Mouse (Mus musculus) hindbrain, postnatal 0 days (tissue): Measurements from ENCODE around the gene Kif1bp. TPM values are rescaled to one million over a fixed set of nuclear protein-coding genes. Genes with fewer than 3 reads are reported as not detected.

Experiments used
- ATAC-seq: fragments of 200-750 bp; cut with Nextera tagmentation; 2 replicates; pipeline ENCODE4 v1.8.0; 2017; ENCODE audit warnings: mild to moderate bottlenecking, moderate TSS enrichment, moderate library complexity
- DNase-seq: peaks from one replicate; pipeline ENCODE4 v3.0.0-alpha.2; 2015; ENCODE audit warnings: low spot score
- H3K27ac ChIP-seq: fragments of 300-500 bp; sonication (generic); 2 replicates; pipeline ENCODE4 v1.5.1; 2014; ENCODE audit warnings: mild to moderate bottlenecking
- H3K27me3 ChIP-seq: fragments of 300-500 bp; sonication (generic); 2 replicates; pipeline ENCODE4 v1.6.1; 2014; ENCODE audit warnings: low read length, mixed read lengths; ENCODE audit not compliant: insufficient read depth
- H3K36me3 ChIP-seq: fragments of 300-500 bp; sonication (generic); 2 replicates; pipeline ENCODE4 v1.6.1; 2014; ENCODE audit warnings: low read length, mixed read lengths; ENCODE audit not compliant: insufficient read depth
- H3K4me1 ChIP-seq: fragments of 300-500 bp; sonication (generic); 2 replicates; pipeline ENCODE4 v1.6.1; 2014; ENCODE audit warnings: antibody characterized with exemption, low read length, mixed read lengths; ENCODE audit not compliant: insufficient read depth
- H3K4me2 ChIP-seq: fragments of 300-500 bp; sonication (generic); 2 replicates; pipeline ENCODE4 v1.6.1; 2014; ENCODE audit warnings: low read depth, mild to moderate bottlenecking, low read length, moderate library complexity, mixed read lengths
- H3K4me3 ChIP-seq: fragments of 300-500 bp; sonication (generic); 2 replicates; pipeline ENCODE4 v1.5.1; 2014; ENCODE audit warnings: low read length
- H3K9ac ChIP-seq: fragments of 300-500 bp; sonication (generic); replicated peaks from 2 replicates; pipeline ENCODE4 v1.6.1; 2014; ENCODE audit warnings: mild to moderate bottlenecking, low read length, moderate library complexity, mixed read lengths
- H3K9me3 ChIP-seq: fragments of 300-500 bp; sonication (generic); 2 replicates; pipeline ENCODE4 v1.6.1; 2016; ENCODE audit warnings: low read length, mixed read lengths
- CTCF ChIP-seq: IDR thresholded peaks from 2 replicates; pipeline ENCODE4 v1.5.1; 2016; ENCODE audit warnings: antibody characterized with exemption, control low read depth, low read depth
- WGBS: fragments of 180-500 bp; shearing (Covaris S2); extraction: QIAGEN DNeasy Blood & Tissue Kit; methylation state at CpG from one replicate; pipeline ENCODE4 v1.1.7; 2014; 5-methylcytosine and 5-hydroxymethylcytosine counted together
- polyA plus RNA-seq: library from polyadenylated mRNA; unstranded; fragments of >200 nt; fragmentation: Nextera tagmentation; extraction: Ambion mirVana; gene quantifications from 2 replicates; pipeline ENCODE4 v1.2.1, GENCODE M21; 2015
- total RNA-seq: library from RNA; depleted of rRNA; stranded (reverse); fragments of >200 nt; gene quantifications from 2 replicates; pipeline ENCODE4 v1.2.3, GENCODE M21; 2014

Kif1bp gene
- total and polyA plus RNA-seq, 2 experiments from 2014 or later, result 69.6 to 78.2 TPM

- H3K4me2 ChIP-seq, result no peak overlapping the region
- H3K27ac ChIP-seq, result no peak overlapping the region
- no peaks in the 10 kb centered on the region for H3K9me3 ChIP-seq
- ATAC-seq (no peak), DNase-seq (no peak)
- no peak for TF ChIP-seq CTCF
- WGBS, result 74% methylated on average over 2 of the region's 2 CpGs
- H3K27me3 ChIP-seq, result no peaks in the 10 kb centered on the region
- no peak overlapping the region for H3K9ac ChIP-seq
- no peak overlapping the region for H3K4me3 ChIP-seq
- no peaks in the 10 kb centered on the region for H3K36me3 ChIP-seq
- H3K4me1 ChIP-seq, result no peaks in the 10 kb centered on the region
Measured at GRCm38 (mm10) chr10:62520911-62521310, 57.3 kb downstream of the Kif1bp start.

- H3K27ac ChIP-seq, result no peak overlapping the region
- no peak overlapping the region for H3K9ac ChIP-seq
- H3K4me1 ChIP-seq, result no peaks in the 10 kb centered on the region
- no peak overlapping the region for H3K4me2 ChIP-seq
- no peaks in the 10 kb centered on the region for H3K9me3 ChIP-seq
- TF ChIP-seq CTCF, result no peak
- H3K36me3 ChIP-seq, result no peaks in the 10 kb centered on the region
- H3K4me3 ChIP-seq, result no peak overlapping the region
- H3K27me3 ChIP-seq, result no peaks in the 10 kb centered on the region
- WGBS, result 82% methylated on average over 6 of the region's 6 CpGs
- DNase-seq, result no peak
- no peak for ATAC-seq
Measured at GRCm38 (mm10) chr10:62517511-62517910, 60.7 kb downstream of the Kif1bp start.

GRCm38 (mm10) chr10:62512855-62513254, 65.4 kb downstream of the Kif1bp start:
- Histone ChIP-seq H3K36me3 (no peaks in the 10 kb centered on the region), H3K4me2 (no peak overlapping the region), H3K27me3 (no peaks in the 10 kb centered on the region), H3K27ac (no peak overlapping the region), H3K4me3 (no peak overlapping the region), H3K4me1 (no peaks in the 10 kb centered on the region), H3K9me3 (no peaks in the 10 kb centered on the region), H3K9ac (no peak overlapping the region)
- WGBS, result 91% methylated on average over 4 of the region's 4 CpGs
- DNase-seq, result no peak
- ATAC-seq, result no peak
- TF ChIP-seq CTCF, result no peak

- TF ChIP-seq CTCF, result no peak
- H3K36me3 ChIP-seq, result no peaks in the 10 kb centered on the region
- no peaks in the 10 kb centered on the region for H3K4me1 ChIP-seq
- ATAC-seq (no peak), DNase-seq (no peak)
- no peak overlapping the region for H3K4me3 ChIP-seq
- no peaks in the 10 kb centered on the region; the same call in 1 of the 2 replicates for H3K27me3 ChIP-seq
- WGBS, result 82% methylated on average over 6 of the region's 6 CpGs
- no peak overlapping the region for H3K9ac ChIP-seq
- no peaks in the 10 kb centered on the region for H3K9me3 ChIP-seq
- H3K4me2 ChIP-seq, result no peak overlapping the region
- H3K27ac ChIP-seq, result no peak overlapping the region
Measured at GRCm38 (mm10) chr10:62511528-62511927, 66.7 kb downstream of the Kif1bp start.

GRCm38 (mm10) chr10:62509032-62509656, 69.1 kb downstream of the Kif1bp start:
- Histone ChIP-seq H3K27me3 (no peaks in the 10 kb centered on the region; the same call in 1 of the 2 replicates), H3K9me3 (no peaks in the 10 kb centered on the region), H3K36me3 (no peaks in the 10 kb centered on the region), H3K4me1 (no peaks in the 10 kb centered on the region), H3K9ac (no peak overlapping the region), H3K4me3 (no peak overlapping the region), H3K27ac (0 out of 2 replicates have a peak overlapping the region, but pooled peaks have one; percentile 3), H3K4me2 (peak overlapping the region; percentile 62; the same call in 1 of the 2 replicates)
- WGBS, result 75% methylated on average over 11 of the region's 11 CpGs
- DNase-seq, result no peak
- ATAC-seq, result no peak
- TF ChIP-seq CTCF, result no peak

GRCm38 (mm10) chr10:62508459-62508858, 69.8 kb downstream of the Kif1bp start:
- H3K27ac ChIP-seq, result peak overlapping the region; percentile 3; the same call in 1 of the 2 replicates
- peak overlapping the region; percentile 25 for H3K4me3 ChIP-seq
- DNase-seq (no peak), ATAC-seq (no peak)
- 5% methylated on average over 11 of the region's 11 CpGs for WGBS
- no peaks in the 10 kb centered on the region for H3K36me3 ChIP-seq
- peak overlapping the region; percentile 31; the same call in 1 of the 2 replicates for H3K9ac ChIP-seq
- no peak for TF ChIP-seq CTCF
- no peaks in the 10 kb centered on the region for H3K9me3 ChIP-seq
- H3K27me3 ChIP-seq, result no peaks in the 10 kb centered on the region; the same call in 1 of the 2 replicates
- H3K4me2 ChIP-seq, result peak overlapping the region; percentile 62
- no peaks in the 10 kb centered on the region for H3K4me1 ChIP-seq

GRCm38 (mm10) chr10:62507591-62508308, 70.5 kb downstream of the Kif1bp start:
- Histone ChIP-seq H3K4me1 (no peaks in the 10 kb centered on the region), H3K9me3 (no peaks in the 10 kb centered on the region), H3K27me3 (no peaks in the 10 kb centered on the region; the same call in 1 of the 2 replicates), H3K27ac (0 out of 2 replicates have a peak overlapping the region, but pooled peaks have one; percentile 3), H3K4me2 (peak overlapping the region; percentile 62), H3K4me3 (peak overlapping the region; percentile 25), H3K9ac (peak overlapping the region; percentile 31; the same call in 1 of the 2 replicates), H3K36me3 (no peaks in the 10 kb centered on the region)
- no peak for ATAC-seq
- peak; percentile 15 for DNase-seq
- 15% methylated on average over 18 of the region's 18 CpGs for WGBS
- TF ChIP-seq CTCF, result no peak
